Mouse (Mus musculus) megakaryocyte, adult 5-6 weeks (primary cell): ENCODE data around the gene Sln. TPM values are rescaled to one million over a fixed set of nuclear protein-coding genes. Genes with fewer than 3 reads are reported as not detected.

Source experiments
- ATAC-seq: 2 replicates; pipeline ENCODE4 v1.8.0; 2016; ENCODE audit warnings: mild to moderate bottlenecking, inconsistent platforms; ENCODE audit not compliant: poor library complexity, severe bottlenecking
- total RNA-seq, 2 experiments: library from RNA; stranded (forward) in 1 of 2; stranded (reverse) in 1 of 2; fragments of 153-499, 151-499 nt in 1 of 2; fragments of 221-1000, 200-1000 nt in 1 of 2; gene quantifications; 2 replicates each; pipeline versions ENCODE4 v1.2.3 to v1.2.4; 2015 to 2017

Gene Sln
- not detected in 2 replicates for total RNA-seq (2015)
- not detected in 2 replicates for total RNA-seq (2017)

- no peak for ATAC-seq
Measured at GRCm38 (mm10) chr9:53849864-53850263, at the start of gene Sln. Sln (plus strand) TSS chr9:53850164.

GRCm38 (mm10) chr9:53802921-53803320 is 47.0 kb upstream of the Sln start:
- no peak for ATAC-seq

- no peak for ATAC-seq
Measured at GRCm38 (mm10) chr9:53806496-53807086, 43.4 kb upstream of the Sln start.

- ATAC-seq = no peak
Measured at GRCm38 (mm10) chr9:53813418-53813817, 36.5 kb upstream of the Sln start.

GRCm38 (mm10) chr9:53818760-53819159 is 31.2 kb upstream of the Sln start:
- peak; percentile 69 for ATAC-seq

- peak; percentile 51 for ATAC-seq
Measured at GRCm38 (mm10) chr9:53825318-53825717, 24.6 kb upstream of the Sln start.

- ATAC-seq = peak; percentile 30; the same call in 1 of the 2 replicates
Measured at GRCm38 (mm10) chr9:53829081-53829865, 20.7 kb upstream of the Sln start.

GRCm38 (mm10) chr9:53829866-53830209 is 20.1 kb upstream of the Sln start:
- ATAC-seq = no peak

GRCm38 (mm10) chr9:53835039-53835438 is 14.9 kb upstream of the Sln start:
- ATAC-seq = no peak

GRCm38 (mm10) chr9:53835976-53836375 is 14.0 kb upstream of the Sln start:
- no peak for ATAC-seq

- no peak for ATAC-seq
Measured at GRCm38 (mm10) chr9:53838816-53839215, 11.1 kb upstream of the Sln start.

- no peak for ATAC-seq
Measured at GRCm38 (mm10) chr9:53848548-53848947, 1.4 kb upstream of the Sln start.

GRCm38 (mm10) chr9:53852158-53852557 is 2.2 kb downstream of the Sln start:
- ATAC-seq = no peak

- no peak for ATAC-seq
Measured at GRCm38 (mm10) chr9:53853672-53854071, 3.7 kb downstream of the Sln start.

- no peak for ATAC-seq
Measured at GRCm38 (mm10) chr9:53854525-53854924, 4.6 kb downstream of the Sln start.

GRCm38 (mm10) chr9:53857864-53858263 is 7.9 kb downstream of the Sln start:
- ATAC-seq = no peak

GRCm38 (mm10) chr9:53873239-53873638 is 23.3 kb downstream of the Sln start:
- ATAC-seq = no peak

- no peak for ATAC-seq
Measured at GRCm38 (mm10) chr9:53877423-53877822, 27.5 kb downstream of the Sln start.

GRCm38 (mm10) chr9:53883588-53884280 is 33.8 kb downstream of the Sln start:
- ATAC-seq = no peak

- no peak for ATAC-seq
Measured at GRCm38 (mm10) chr9:53890075-53890474, 40.1 kb downstream of the Sln start.

- ATAC-seq = no peak
Measured at GRCm38 (mm10) chr9:53895827-53896226, 45.9 kb downstream of the Sln start.

GRCm38 (mm10) chr9:53899836-53900235 is 49.9 kb downstream of the Sln start:
- ATAC-seq = no peak
